Mouse (Mus musculus): ENCODE data around the gene Ubr2. TPM values are rescaled to one million over a fixed set of nuclear protein-coding genes. Genes with fewer than 3 reads are reported as not detected.
A peak's percentile ranks its signal among the peaks of the same experiment; 100 is the strongest.

The Ubr2 gene
- polyA plus RNA-seq, 1 experiment from 2014 or later, result 22.7 TPM

DNA sequence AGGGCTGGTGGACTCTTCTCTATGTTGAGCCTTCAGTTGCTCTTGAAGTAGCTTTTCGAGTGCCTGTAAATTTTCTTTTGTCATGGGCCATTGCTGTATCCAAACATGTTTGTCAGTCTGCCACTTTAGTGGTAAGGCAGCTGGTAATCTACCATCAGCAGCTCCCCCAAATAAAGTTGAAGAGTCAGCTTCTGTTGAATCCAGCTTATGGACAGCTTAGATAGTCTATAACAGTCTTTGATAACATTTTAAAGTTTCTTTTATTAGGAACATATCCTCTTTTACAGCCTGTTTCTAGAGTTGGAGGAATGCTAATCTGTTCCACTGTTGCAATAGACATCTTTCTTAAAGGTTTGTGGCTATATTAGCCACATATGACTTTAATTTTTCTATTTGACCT is 13.0 kb upstream of the Ubr2 start:
- no peak for ATAC-seq (ENCODE audit: low FRiP score, low read depth)
- Histone ChIP-seq H3K9me3 (no peaks in the 10 kb centered on the region), H3K36me3 (no peaks in the 10 kb centered on the region), H3K4me2 (replicated peaks) (no peak overlapping the region), H3K4me1 (no peaks in the 10 kb centered on the region), H3K27me3 (replicated peaks) (no peaks in the 10 kb centered on the region), H3K9ac (no peak overlapping the region), H3K27ac (no peak overlapping the region), H3K4me3 (no peak overlapping the region)
- WGBS, result 67% methylated on average over 1 of the region's 1 CpGs

DNA sequence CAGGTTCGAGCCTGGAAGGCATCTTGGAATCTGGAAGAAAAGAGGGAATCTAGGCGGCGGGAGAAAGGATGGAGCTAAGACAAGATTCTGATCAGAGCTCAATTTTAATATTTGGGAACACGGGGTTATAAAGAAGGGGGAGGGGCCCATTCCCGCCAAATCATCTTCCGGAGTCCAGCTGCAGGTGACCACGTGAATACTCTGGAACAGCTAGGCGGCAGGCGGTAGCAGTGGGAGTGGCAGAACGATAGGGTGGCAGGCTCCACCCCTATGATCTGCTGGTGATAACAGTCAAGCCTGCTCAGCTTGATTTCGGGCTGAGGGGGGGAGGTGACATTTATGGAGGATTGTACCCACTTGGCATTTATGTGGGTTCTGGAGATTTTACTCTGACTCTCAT is 2.5 kb upstream of the Ubr2 start:
- 39% methylated on average over 11 of the region's 11 CpGs for WGBS
- ATAC-seq (ENCODE audit: low FRiP score, low read depth), result no peak
- Histone ChIP-seq H3K4me1 (peaks cover 16% of the 10 kb centered on the region), H3K9me3 (no peaks in the 10 kb centered on the region), H3K27ac (no peak overlapping the region), H3K4me2 (replicated peaks) (no peak overlapping the region), H3K36me3 (no peaks in the 10 kb centered on the region), H3K4me3 (no peak overlapping the region), H3K27me3 (replicated peaks) (no peaks in the 10 kb centered on the region), H3K9ac (no peak overlapping the region)

GRCm38 (mm10) chr17:47011661-47012043 is 1.3 kb upstream of the Ubr2 start:
- Histone ChIP-seq H3K36me3 (peaks cover 5% of the 10 kb centered on the region; the same call in 1 of the 2 replicates), H3K4me2 (replicated peaks) (no peak overlapping the region), H3K27ac (no peak overlapping the region), H3K4me3 (no peak overlapping the region), H3K9me3 (no peaks in the 10 kb centered on the region), H3K9ac (no peak overlapping the region), H3K4me1 (peaks cover 16% of the 10 kb centered on the region), H3K27me3 (replicated peaks) (no peaks in the 10 kb centered on the region)
- no peak for ATAC-seq (ENCODE audit: low FRiP score, low read depth)
- WGBS, result 86% methylated on average over 1 of the region's 1 CpGs

- peak; percentile 69 for ATAC-seq (ENCODE audit: low FRiP score, low read depth)
- Histone ChIP-seq H3K27me3 (replicated peaks) (no peaks in the 10 kb centered on the region), H3K4me1 (peaks cover 16% of the 10 kb centered on the region), H3K36me3 (peaks cover 8% of the 10 kb centered on the region; the same call in 1 of the 2 replicates), H3K4me2 (replicated peaks) (peak overlapping the region; percentile 87), H3K9me3 (no peaks in the 10 kb centered on the region), H3K4me3 (peak overlapping the region; percentile 87), H3K9ac (no peak overlapping the region), H3K27ac (no peak overlapping the region)
- whole genome bisulfite sequencing, result 12% methylated on average over 25 of the region's 25 CpGs
These were observed 635 bp upstream of the Ubr2 start for GRCm38 (mm10) chr17:47010722-47011660.

GRCm38 (mm10) chr17:47009546-47009897 is 834 bp downstream of the Ubr2 start:
- peak overlapping the region; percentile 88 for H3K9ac ChIP-seq
- peak overlapping the region; percentile 87 for H3K4me3 ChIP-seq
- H3K4me2 ChIP-seq (replicated peaks), result peak overlapping the region; percentile 87
- peaks cover 16% of the 10 kb centered on the region for H3K4me1 ChIP-seq
- WGBS, result 2% methylated on average over 13 of the region's 13 CpGs
- peaks cover 8% of the 10 kb centered on the region; the same call in 1 of the 2 replicates for H3K36me3 ChIP-seq
- peak overlapping the region; percentile 86; the same call in 1 of the 2 replicates for H3K27ac ChIP-seq
- H3K9me3 ChIP-seq, result no peaks in the 10 kb centered on the region
- no peak for ATAC-seq (ENCODE audit: low FRiP score, low read depth)
- no peaks in the 10 kb centered on the region for H3K27me3 ChIP-seq (replicated peaks)

DNA sequence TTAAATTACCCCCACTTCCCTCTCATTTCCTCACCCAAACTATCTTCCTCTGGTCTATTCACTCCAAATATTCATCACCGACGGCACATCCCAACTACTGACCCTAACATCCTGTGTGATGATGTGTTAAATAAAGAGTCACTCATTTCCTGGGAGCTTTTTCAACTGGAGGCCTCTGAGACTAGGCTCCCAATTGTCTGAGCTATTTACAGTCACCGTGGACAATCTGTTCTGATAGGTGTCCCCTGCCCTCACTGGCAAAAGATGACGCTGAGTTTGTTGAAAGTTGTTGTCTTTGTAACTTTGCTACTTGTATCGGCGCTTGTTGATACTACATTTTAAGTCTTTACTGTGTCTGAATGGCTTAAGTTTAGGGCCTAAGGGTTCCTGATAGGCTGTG is 1.3 kb downstream of the Ubr2 start:
- H3K27me3 ChIP-seq (replicated peaks), result no peaks in the 10 kb centered on the region
- no peak for ATAC-seq (ENCODE audit: low FRiP score, low read depth)
- H3K36me3 ChIP-seq, result peaks cover 8% of the 10 kb centered on the region; the same call in 1 of the 2 replicates
- no peak overlapping the region for H3K27ac ChIP-seq
- 19% methylated on average over 6 of the region's 6 CpGs for WGBS
- peaks cover 16% of the 10 kb centered on the region for H3K4me1 ChIP-seq
- peak overlapping the region; percentile 88 for H3K9ac ChIP-seq
- H3K4me2 ChIP-seq (replicated peaks), result peak overlapping the region; percentile 87
- no peaks in the 10 kb centered on the region for H3K9me3 ChIP-seq
- peak overlapping the region; percentile 87 for H3K4me3 ChIP-seq

GRCm38 (mm10) chr17:47008506-47008905 is 1.9 kb downstream of the Ubr2 start:
- Histone ChIP-seq H3K36me3 (peaks cover 8% of the 10 kb centered on the region; the same call in 1 of the 2 replicates), H3K4me1 (peaks cover 16% of the 10 kb centered on the region), H3K9me3 (no peaks in the 10 kb centered on the region), H3K4me3 (peak overlapping the region; percentile 87; the same call in 1 of the 2 replicates), H3K27me3 (replicated peaks) (no peaks in the 10 kb centered on the region), H3K9ac (no peak overlapping the region), H3K4me2 (replicated peaks) (peak overlapping the region; percentile 87), H3K27ac (no peak overlapping the region)
- ATAC-seq (ENCODE audit: low FRiP score, low read depth), result no peak
- WGBS, result 51% methylated on average over 8 of the region's 8 CpGs

- H3K27ac ChIP-seq, result no peak overlapping the region
- H3K9ac ChIP-seq, result no peak overlapping the region
- no peak overlapping the region for H3K4me2 ChIP-seq (replicated peaks)
- WGBS, result 88% methylated on average over 9 of the region's 9 CpGs
- no peak overlapping the region for H3K4me3 ChIP-seq
- ATAC-seq (ENCODE audit: low FRiP score, low read depth), result no peak
- peaks cover 16% of the 10 kb centered on the region for H3K4me1 ChIP-seq
- no peaks in the 10 kb centered on the region for H3K27me3 ChIP-seq (replicated peaks)
- H3K36me3 ChIP-seq, result peaks cover 8% of the 10 kb centered on the region; the same call in 1 of the 2 replicates
- no peaks in the 10 kb centered on the region for H3K9me3 ChIP-seq
These were observed 3.6 kb downstream of the Ubr2 start for GRCm38 (mm10) chr17:47006741-47007140.

DNA sequence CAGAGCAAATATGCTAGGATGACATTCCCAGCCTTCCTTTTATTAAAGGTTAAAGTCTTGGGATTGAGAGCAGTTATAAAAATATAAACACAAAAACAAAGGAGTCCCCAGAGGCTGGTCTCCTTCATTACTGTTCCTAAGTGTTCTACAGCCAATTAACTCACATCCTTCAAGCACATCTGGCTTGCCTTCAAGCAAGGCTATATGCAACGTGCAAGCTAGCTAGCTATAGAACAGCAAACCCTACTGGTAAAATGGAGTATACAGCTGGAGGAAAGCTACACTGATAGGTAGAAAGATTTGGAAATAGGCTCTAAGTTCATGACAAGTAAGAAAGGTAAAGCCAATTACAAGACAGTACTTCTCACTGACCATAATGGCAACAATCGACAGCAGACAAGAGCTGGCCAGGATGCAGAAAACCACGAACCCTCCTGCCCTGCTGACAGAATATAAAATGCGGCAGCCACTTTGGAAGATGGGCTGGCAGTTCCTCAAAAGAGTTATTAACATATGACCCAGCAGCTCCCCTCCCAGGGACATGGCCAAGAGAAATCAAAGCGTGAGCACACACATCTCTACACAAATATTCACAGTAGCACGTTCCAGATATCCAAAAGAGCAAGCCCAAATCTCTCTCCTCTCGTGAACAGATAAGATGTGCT is 4.5 kb downstream of the Ubr2 start:
- no peak overlapping the region for H3K4me2 ChIP-seq (replicated peaks)
- ATAC-seq (ENCODE audit: low FRiP score, low read depth), result no peak
- H3K9ac ChIP-seq, result no peak overlapping the region
- 76% methylated on average over 7 of the region's 7 CpGs for WGBS
- no peak overlapping the region for H3K27ac ChIP-seq
- no peaks in the 10 kb centered on the region for H3K27me3 ChIP-seq (replicated peaks)
- no peaks in the 10 kb centered on the region for H3K9me3 ChIP-seq
- H3K4me3 ChIP-seq, result no peak overlapping the region
- peaks cover 16% of the 10 kb centered on the region for H3K4me1 ChIP-seq
- H3K36me3 ChIP-seq, result peaks cover 8% of the 10 kb centered on the region; the same call in 1 of the 2 replicates

- no peak for ATAC-seq (ENCODE audit: low FRiP score, low read depth)
- Histone ChIP-seq H3K4me1 (peaks cover 4% of the 10 kb centered on the region), H3K9me3 (no peaks in the 10 kb centered on the region), H3K4me3 (no peak overlapping the region), H3K9ac (no peak overlapping the region), H3K27me3 (replicated peaks) (no peaks in the 10 kb centered on the region), H3K36me3 (peaks cover 31% of the 10 kb centered on the region), H3K4me2 (replicated peaks) (no peak overlapping the region), H3K27ac (no peak overlapping the region)
- WGBS, result 82% methylated on average over 8 of the region's 8 CpGs
These were observed 7.1 kb downstream of the Ubr2 start for GRCm38 (mm10) chr17:47003305-47003704.

- H3K27me3 ChIP-seq (replicated peaks), result no peaks in the 10 kb centered on the region
- no peak overlapping the region for H3K4me2 ChIP-seq (replicated peaks)
- no peak overlapping the region for H3K27ac ChIP-seq
These were observed 8.0 kb downstream of the Ubr2 start for GRCm38 (mm10) chr17:47002401-47002800.

DNA sequence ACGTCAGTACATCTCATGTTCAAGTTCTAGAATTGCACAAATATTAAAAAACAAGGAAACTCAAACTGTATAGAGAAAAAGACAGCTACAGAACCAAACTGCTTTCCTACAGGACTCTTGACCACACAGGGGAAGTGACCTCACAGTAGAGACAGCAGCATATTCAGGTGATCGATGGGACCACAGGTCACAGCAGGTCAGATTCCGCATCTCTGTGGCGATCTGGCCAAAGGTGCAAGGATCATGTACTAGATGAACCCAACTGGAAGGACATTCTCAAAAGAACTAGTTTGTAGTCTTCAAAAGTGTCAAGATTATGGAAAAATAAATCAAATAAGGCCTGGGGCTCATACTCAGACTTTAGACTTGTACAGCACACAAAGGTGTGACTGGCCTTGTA is 11.5 kb downstream of the Ubr2 start:
- Histone ChIP-seq H3K27ac (no peak overlapping the region), H3K9ac (no peak overlapping the region), H3K4me3 (no peak overlapping the region), H3K4me2 (replicated peaks) (no peak overlapping the region), H3K36me3 (peaks cover 35% of the 10 kb centered on the region), H3K9me3 (no peaks in the 10 kb centered on the region), H3K27me3 (replicated peaks) (no peaks in the 10 kb centered on the region), H3K4me1 (no peaks in the 10 kb centered on the region; the same call in 1 of the 2 replicates)
- ATAC-seq (ENCODE audit: low FRiP score, low read depth), result no peak
- WGBS, result 96% methylated on average over 4 of the region's 4 CpGs

More at GRCm38 (mm10) chr17:47002401-47002800, 8.0 kb downstream of the Ubr2 start:
- ATAC-seq (ENCODE audit: low FRiP score, low read depth), result no peak
- Histone ChIP-seq H3K4me3 (no peak overlapping the region), H3K36me3 (peaks cover 38% of the 10 kb centered on the region), H3K9ac (no peak overlapping the region), H3K9me3 (no peaks in the 10 kb centered on the region), H3K4me1 (no peaks in the 10 kb centered on the region; the same call in 1 of the 2 replicates)
- WGBS, result 94% methylated on average over 5 of the region's 5 CpGs

Measured in neural tube, embryonic 12.5 days (tissue).